Mouse (Mus musculus) 3T3-L1 (cell line): ENCODE results near the gene Palm2.

Experiments
- DNase-seq: peaks from one replicate; pipeline ENCODE4 v3.0.0-alpha.2; 2015; ENCODE audit warnings: low read depth, low spot score

Palm2 gene

DNA sequence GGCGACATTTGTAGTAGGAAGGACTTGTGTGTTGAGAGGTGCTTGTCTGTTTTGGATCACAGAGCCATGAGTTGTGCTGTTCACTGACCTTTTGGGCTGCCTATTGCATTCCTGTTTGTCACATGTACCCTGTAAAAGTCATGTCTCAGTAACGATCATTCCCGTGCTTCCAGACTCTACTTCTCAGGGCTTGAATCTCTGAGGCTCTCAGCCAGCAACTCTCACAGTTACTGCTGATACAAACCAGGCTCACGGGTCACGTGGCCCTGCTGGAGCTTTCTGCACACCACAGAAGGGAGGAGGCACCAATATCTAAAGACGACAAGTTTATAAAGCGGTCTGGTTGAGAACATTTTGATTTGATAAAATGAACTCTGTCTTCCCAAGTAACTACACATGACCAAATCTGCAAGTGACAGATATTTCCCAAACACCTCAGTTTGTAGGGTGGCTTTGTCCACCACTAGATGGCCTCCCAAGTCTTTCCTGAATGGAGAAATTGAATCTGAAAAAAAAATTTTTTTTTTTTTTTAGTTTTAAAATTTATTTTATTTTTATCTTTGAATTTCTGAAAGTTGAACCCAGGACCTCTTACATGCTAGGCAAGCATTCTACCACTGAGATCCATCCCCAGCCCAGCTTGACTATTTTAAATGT, 236.9 kb downstream of the Palm2 start:
- peak; percentile 56 for DNase-seq

DNA sequence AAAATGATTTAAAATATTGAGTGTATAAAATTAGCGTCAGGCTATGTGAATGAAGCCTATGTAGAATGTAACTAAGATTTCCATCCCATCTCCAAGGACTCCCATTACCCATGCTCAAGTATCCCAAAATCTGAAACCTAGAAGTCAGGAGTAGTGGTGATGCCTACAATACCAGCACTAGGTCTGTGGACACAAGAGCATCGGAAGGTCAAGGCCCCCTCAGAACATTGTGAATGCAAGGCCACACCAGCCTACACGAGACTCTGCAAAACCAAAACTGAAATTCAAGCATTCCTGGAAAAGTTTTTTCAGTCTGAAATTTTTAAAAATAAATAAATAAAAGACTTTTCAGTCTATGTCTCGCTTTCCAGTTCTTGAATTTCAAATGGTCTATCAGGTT, 238.5 kb downstream of the Palm2 start:
- no peak for DNase-seq

DNA sequence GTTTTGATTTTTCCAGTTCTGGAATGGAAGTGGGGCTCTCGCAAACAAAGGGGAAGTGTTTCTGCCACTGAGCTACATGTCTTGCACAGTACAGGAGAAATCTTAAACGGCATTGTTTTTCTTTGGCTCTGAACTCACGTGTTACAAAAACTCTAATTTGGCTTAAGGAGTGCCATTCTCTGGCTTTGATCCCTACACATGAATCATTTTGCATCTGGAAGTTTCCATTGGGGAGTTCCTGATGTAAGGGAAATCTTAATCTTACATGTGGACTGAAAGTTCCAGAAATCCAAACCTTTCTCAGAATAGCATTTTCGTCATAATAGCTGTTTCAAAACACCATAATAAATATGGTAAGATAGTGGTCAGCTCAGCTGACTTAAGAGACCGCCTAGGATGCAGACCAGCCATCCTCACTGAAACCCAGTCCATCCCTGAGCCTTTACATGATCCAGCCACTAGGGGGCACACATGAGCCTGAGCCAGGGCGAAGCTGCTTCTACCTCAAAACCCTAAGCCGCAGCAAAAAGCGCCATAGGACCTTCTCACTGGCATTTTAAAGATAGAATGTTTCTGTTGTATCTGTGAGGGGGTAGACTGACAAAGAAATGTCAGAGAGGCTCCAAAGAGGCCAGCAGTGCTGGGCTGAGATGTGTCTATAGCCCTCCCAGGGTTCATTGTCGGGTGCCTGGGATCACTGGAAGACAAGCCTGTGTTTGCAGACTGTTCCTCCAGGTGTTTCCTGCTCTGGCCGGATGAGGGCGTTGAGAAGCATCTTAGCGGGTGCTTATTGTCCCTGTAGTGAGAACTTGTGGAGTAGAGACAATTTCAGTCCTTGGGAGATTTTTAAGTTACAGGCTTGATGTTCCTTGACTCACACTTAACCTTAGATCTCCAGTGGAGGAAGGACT, 239.2 kb downstream of the Palm2 start:
- peak; percentile 93 for DNase-seq

DNA sequence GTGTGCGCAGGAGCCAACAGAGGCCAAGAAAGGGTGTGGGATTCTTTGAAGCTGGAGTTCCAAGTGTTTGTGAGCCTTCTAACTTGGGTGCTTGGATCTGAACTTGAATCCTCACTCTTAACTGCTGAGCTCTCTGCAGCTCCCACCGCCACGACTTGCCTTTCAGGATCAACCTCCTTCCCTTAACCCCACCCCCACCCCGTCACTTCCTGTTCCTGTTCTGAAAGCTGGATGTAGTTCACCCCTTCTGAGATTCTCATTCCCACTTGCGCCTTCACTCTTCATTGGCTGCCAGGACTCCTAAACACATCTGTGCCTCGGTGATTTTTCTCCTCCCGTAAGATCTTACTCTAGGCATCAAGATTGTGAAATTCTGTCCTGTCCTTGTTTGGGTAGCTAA, 240.3 kb downstream of the Palm2 start:
- DNase-seq: no peak

DNA sequence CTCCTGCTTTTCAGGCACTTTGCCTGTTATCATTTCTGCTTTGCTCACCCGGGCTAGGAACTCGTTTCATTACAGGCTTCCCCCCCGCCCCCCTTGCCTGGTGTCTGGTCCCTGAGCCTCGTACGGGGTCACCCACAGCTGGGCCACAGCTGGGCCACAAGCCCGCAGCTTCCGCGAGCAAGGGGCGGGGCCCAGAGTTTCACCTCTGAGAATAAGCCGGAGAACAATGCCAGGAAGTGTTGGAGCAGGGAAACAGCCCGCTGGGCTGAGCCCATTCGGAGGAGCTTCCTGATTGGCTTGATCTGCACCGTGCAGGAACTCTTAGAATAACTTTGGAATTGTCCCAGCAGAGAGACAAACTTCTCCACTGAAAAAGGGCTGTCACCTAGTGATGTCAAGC, 241.3 kb downstream of the Palm2 start:
- DNase-seq: no peak

DNA sequence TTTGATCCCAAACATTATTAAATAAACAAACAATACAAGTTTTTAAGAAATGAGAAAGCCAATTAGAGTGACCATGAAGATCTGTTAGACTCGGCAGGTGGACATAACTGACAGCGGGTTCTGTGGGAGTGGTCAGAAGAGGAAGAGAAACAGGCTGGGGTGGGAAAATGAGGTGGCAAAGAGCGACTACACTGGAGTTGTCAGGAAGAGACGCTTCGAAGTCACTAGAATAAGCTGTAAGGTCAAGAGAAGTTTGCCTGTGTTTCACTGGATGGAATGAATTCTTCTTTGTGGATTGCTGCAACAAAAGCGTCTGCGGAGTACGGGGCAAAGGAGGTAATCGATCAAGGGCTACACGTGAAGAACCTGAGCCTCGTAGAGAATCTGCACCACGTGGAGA, 243.9 kb downstream of the Palm2 start:
- no peak for DNase-seq

DNA sequence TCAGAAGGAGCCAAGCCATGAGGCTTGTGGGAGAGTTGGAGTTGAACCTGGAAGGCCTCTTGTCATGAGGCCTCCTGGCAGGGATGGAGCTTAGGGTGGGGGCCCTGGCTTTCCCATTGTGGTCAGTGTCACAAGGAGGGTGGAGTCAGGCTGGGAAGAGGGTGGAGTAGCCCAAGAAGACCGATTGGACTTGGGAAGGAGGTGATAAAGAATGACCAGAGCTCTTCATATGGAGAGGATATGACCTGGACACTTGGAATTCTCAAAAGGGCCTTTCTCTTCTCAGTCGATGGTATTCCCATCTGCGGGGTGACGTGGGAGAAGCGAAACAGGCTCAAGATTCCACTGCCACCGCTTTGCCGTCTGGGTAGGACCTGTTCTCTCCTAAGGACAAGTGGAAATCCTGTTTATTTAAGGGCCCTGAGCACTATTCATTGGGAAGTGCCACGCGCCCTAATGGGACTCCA, 245.0 kb downstream of the Palm2 start:
- no peak for DNase-seq

DNA sequence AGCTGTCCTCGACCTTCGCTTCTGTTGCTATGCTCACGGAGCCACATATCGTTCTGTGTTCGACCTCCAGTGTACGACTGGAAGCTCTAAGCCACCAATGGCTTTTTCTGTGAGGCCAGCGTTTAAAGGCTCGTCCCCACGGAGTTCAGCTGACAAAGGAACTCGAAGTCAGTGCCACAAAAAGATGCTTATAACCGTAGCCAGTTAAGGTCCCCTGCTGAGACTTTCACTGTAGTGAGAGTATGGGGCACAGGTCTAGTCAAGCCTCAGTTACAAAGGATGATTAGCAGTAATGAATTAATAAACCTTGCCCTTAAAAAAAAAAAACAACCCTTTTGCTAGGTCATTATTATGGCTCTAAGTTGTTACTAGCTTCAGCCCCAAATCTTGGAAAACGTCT, 246.1 kb downstream of the Palm2 start:
- no peak for DNase-seq

DNA sequence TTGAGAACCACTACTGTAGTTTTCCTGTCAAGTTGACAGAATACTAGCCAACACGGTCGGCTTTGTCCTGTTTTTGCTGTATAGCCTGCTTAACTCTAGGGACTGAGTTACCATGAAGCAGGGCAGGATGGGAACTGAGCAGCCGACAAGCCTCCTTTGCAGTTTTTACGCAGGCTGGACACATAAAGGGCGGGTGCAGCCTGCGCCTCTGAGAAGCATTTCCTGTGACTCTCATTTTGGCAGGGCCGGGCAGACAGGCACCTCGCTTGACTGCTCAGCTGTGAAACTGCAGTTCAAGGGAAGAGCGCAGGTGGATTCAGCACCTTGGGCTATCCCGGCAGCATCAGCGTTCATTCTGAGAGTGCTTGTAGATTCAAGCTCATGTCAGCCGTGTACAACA, 247.5 kb downstream of the Palm2 start:
- no peak for DNase-seq

DNA sequence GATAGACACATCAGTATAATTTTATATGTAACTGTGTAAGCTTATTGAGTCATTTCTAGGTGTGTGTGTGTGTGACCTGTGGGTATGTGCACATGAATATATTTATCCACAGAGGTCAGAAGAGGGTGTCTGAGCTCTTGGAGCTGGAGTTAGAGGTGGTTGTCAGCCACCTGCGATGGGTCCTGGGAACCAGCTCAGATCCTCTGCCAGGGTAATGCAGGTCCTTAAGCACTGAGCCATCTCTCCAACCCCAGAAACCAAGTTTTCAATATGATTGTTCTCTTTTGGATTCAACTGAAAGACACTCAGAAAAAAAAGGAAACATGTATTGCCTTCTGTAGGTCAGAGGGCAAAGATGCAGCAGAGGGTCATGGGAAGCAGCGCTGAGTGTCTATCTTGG, 248.3 kb downstream of the Palm2 start:
- no peak for DNase-seq

DNA sequence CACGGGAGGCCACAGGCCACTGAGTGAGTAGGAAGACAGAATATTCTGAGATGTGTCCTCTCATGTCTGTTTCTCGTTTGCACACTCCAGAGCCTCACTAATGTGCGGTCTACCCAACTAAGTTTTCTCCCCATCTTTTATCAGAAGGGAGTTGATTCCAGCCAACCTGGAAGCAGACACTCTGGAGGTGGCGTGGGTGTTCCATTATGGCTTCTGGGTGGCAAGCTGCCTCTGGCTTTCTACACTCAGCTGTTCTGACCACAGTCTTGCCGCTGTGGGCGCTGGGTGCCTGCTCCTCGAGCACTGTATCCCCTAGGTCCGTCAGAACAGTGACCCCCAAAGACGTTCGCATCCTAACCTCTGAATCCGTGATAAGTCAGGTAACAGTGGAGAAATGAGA, 248.9 kb downstream of the Palm2 start:
- DNase-seq: no peak

DNA sequence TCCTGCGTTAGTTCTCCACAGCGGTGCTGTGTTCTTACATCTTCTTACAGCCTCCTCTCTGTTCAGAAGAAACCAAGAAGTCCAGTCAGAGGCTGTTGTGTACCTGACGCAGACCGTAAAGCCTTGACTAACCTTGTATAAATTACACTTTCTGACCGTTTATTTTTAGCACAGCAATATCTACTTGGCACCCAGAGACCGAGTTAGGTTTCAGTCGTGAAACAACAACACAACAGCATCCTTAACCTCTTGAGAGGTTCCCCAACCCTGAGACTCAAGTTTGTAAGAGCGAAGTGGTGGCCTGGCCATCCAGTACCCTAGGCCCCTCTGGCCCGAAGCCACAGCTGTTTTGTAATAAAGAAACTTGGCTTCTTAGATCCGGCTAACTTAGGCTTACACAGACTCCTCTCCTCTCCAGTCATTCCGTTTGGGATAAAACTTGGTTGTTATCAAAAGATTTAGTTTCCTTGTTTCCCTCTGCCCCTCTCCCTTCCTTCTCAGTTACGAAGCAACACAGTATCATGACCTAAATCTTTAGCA, 250.7 kb downstream of the Palm2 start:
- DNase-seq: no peak

DNA sequence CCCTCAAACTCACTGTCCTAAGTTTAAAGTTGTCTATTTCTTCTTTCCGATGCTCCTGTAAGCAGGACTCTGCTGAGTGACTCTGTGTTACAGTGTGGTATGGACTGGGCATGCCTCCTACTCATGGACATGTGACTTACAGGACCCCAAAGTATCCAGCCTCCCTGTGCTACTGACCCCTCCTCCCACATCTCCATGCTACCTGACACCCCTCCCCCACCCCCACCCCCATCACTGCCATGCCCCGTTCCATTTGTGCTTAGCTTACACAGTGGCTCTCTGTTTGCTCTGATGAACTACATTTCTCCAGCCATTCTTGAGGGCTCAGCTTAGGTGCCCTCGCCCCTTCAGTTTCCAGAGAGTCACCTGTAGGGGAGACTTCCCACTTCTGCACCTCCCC, 252.7 kb downstream of the Palm2 start:
- no peak for DNase-seq

DNA sequence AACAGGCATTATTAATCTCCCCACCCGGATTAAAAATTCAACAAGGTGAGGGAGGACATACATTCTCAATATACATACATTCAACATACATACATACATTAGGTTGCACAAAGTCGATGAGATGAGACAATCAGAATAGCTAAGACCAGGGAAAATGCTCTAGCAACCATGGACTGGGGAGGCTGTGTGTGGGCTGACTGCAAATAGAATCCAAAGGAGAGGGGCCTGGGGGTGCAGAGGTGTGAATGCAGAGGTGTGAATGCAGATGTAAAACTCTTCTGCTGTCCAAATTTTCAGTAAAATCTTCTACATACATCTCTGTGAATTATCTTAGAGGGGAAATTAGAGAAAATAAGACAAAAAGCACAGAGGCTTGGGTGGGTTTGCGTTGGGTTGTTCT, 253.5 kb downstream of the Palm2 start:
- DNase-seq: no peak

DNA sequence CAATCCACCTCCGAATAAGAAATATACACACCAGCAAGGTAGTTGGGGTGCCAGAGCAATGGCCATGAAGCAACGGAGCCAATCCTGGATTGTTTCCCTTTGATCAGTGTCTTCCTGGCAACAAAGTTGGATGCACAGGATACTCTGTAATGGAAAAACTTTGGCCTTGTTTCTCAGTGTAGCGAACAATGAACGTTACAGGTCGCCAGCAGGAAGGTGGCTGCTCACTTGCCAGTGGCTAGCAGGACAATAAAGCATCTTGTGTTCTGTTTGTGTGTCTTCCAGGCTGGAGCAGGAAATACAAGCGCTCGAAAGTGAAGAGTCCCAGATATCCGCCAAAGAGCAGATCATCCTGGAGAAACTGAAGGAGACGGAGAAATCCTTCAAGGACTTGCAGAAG, 254.1 kb downstream of the Palm2 start:
- DNase-seq: no peak

DNA sequence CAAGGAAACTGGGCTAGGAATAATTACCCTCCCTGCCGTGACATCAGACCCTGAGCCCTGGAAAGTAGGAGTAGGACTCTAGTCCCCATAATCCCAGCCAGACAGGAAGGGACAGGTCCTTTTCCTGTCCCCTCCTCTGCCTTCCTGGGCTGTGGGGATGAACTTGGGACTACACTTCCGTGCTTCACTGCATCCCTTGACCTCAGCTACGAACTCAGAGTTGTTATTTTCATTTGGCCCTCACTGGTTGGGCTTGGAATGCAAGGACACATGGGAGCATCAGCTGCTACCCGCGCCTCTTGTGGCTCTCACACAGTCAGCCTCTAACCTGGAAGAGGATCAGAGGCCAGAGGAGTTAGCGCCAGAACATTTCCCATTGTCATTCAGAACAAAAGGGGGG, 256.0 kb downstream of the Palm2 start:
- DNase-seq: no peak

DNA sequence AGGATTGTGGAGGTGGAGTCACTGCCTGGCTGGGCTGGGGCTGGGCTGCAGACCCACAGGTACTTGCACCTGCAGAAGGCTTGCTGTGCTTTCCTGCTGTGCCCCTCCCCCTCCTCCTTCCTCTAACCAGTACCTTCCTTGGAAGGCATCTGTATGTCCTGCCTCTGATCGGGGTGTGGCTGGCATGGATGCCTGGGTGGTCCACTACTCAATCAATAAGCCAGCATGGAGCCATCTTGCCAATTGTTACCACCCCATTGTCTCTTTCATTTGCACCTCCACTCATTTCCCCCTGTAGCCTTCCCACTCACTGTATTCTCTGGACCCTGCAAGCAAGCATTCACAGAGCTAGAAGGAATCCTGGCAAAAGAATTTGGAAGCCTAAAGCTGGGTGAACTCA, 256.8 kb downstream of the Palm2 start:
- no peak for DNase-seq

DNA sequence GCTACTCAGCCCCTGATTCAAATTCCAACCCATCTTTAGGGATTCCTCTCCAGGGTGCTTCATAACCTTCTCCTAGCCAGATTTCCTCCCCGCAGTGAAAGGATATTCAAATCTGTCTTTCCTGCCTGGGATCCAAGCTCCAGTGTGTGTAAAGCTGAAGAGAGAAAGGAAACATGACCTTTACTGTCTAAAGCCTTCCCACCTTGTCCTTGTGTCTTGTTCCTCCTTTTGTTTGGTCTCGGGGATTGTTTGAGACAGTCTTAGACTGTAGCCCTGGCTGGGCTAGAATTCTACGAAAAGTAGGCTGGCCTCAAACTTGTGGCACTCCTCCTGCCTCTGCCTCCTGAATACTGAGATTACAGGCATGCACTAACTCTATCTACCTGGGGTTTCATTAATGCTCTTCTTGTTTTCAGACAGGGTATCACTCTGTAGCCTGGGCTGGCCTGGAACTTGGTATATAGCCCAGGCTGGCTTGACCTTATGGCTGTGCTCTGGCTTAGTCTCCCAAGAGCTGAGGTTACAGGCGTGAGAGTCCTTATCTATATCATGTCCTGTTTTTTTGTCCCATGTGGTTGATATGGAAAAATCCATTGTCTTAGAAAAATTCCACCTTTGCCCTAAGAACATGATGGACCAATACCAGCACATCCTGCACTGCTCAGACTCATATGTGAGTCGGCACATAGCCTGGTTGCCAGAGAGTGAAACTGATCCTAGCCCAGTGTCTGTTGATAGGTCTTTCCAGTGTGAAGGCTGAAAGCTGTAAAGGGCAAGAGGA, 260.5 kb downstream of the Palm2 start:
- DNase-seq: peak; percentile 32

DNA sequence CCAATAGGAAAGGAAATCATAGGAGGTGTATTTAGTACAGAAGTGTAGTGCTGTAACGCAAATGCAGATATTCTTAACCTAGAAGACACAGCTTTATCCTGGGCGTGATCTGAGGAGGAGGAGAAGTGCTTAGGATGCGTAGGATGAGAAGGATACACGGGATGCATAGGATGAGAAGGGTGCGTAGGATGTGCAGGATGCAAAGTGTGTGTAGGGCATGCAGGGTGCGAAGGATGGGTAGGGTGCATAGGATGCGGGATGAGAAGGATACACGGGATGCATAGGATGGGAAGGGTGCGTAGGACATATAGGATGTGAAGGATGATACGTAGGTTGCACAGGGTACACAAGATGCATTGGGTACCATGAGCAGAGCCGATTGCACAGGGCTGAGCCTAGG, 262.9 kb downstream of the Palm2 start:
- no peak for DNase-seq

DNA sequence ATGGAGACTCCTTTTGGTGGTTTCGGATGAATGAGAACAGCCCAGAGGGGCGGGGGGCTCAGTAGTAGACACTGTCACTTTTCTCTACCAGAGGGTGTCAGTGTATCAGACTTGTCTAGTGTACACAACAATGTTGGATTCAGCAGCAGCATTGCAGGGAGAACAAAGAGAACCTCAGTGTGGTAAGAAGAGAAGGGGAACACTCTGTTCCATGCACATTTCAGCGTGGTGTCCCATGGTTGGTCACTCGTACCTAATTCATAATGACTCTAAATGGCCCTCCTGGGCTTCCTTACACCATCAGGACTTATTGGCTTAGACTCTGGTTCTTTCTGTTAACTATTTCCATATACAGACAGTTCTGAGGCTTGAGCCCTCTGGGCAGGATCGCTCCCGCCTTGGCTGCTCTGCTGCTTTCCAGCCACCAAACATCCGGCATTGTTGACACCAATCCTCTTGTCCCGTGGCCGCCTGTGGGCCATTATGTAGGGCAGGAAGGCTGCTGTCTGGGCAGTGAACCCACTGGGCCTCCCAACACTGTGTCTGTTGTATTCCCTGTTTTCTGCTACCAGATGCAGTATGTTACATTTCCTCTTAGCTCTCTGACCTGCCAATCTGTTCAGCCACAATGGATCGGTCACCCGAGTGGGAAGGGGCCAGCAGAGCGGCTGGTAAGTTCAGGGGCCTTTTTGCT, 264.0 kb downstream of the Palm2 start:
- DNase-seq: no peak

DNA sequence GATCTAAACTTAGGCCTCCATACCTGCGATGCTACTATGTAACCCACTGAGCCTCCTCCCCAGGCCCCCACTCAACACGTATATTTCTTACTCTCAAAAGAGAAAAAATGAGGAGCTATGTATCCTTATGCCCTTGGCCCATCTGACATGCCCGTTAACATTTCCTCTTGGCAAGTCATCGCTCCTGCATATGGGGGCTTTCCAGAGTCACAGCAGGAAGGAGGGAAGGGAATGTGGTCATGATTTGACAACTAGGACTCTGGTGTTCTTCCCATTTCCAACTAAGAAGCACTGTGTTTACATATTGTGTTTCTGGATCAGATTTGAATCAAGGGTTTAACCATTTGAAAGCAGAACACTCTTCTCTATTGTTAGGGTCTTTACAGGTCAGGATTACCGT, 267.5 kb downstream of the Palm2 start:
- DNase-seq: no peak
